Mouse (Mus musculus): ENCODE data around the gene Tex35.

GRCm38 (mm10) chr1:157090835-157091234 is 17.6 kb downstream of the Tex35 start:
- no peak for TF ChIP-seq HCFC1 (IDR thresholded peaks at IDR 0.05; ENCODE audit: borderline replicate concordance, insufficient read depth, low read length)
- TF ChIP-seq CHD2 (IDR thresholded peaks at IDR 0.05; ENCODE audit: low read depth, low read length), result no peak
- TF ChIP-seq ZNF384 (IDR thresholded peaks at IDR 0.05; ENCODE audit: low read depth, low read length), result no peak
- TF ChIP-seq ZC3H11A (IDR thresholded peaks at IDR 0.05; ENCODE audit: borderline replicate concordance, low read depth, low read length), result no peak

Measured in ES-E14 (cell line).